Mouse (Mus musculus) embryonic fibroblast, embryonic 13.5 days (primary cell): ENCODE results near the gene Bmp2k.

Experiments
- CTCF ChIP-seq: IDR thresholded peaks from 2 replicates; pipeline ENCODE4 v1.5.1; 2011; ENCODE audit warnings: mild to moderate bottlenecking, control low read depth, low read length, moderate library complexity, borderline replicate concordance; ENCODE audit not compliant: insufficient read depth
- POLR2A ChIP-seq: IDR thresholded peaks from 2 replicates; pipeline ENCODE4 v1.6.1; 2011; ENCODE audit warnings: low read depth, mild to moderate bottlenecking, control low read depth, low read length, moderate library complexity

DNA sequence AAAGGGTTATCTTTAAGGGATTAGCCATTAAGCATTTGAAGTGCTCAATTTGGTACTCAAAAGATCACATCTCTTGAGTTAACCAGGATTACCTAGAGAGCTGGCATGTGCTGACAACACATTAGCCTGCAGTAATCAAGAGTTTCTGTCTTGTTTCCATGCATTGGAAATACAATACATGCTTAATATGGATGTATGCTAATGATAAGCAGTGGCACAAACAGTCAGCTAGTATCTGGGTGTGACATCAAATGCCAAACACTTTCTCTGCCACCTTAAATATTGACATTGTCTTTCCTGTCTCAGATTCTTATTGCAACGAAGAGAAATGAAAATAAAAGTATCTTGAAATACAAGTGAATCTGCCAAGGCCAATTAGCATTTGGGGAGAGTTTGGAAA lies 22.8 kb upstream of the Bmp2k start:
- TF ChIP-seq CTCF, result no peak
- TF ChIP-seq POLR2A, result no peak
